Mouse (Mus musculus): ENCODE measurements around the gene Plod1.
A peak's percentile ranks its signal among the peaks of the same experiment; 100 is the strongest.

The Plod1 gene

DNA sequence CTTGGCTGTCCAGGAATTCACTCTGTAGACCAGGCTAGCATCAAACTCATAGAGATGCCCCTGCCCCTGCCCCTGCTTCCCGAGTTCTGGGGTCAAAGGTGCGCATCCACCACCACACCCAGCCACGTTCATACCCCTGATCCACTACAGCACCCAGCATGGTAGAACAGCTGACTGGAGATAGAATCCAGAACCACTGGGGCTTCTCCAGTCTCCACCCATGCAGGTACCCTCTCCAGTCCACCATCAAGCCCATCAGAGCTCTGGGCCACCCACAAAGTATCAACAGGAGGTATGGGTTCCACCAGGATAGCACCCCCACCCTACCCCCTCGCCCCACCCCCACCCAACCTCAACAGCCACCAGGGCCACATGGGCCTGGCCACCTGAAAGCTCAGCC lies 2.0 kb downstream of the Plod1 start:
- H3K4me3 ChIP-seq (replicated peaks; ENCODE audit: low read length), result no peak overlapping the region
- peaks cover 8% of the 10 kb centered on the region; the same call in 1 of the 2 replicates for H3K27me3 ChIP-seq (ENCODE audit: insufficient read depth, low read length)
- H3K9me3 ChIP-seq (ENCODE audit: low read length), result no peaks in the 10 kb centered on the region
- peaks cover 60% of the 10 kb centered on the region for H3K4me1 ChIP-seq (replicated peaks; ENCODE audit: low read depth, low read length)
- peaks cover 26% of the 10 kb centered on the region for H3K36me3 ChIP-seq (ENCODE audit: insufficient read depth, low read length)
- TF ChIP-seq NANOG (IDR thresholded peaks at IDR 0.05; ENCODE audit: borderline replicate concordance, low read length), result no peak
- TF ChIP-seq POU5F1 (IDR thresholded peaks at IDR 0.05; ENCODE audit: borderline replicate concordance, low read length), result no peak
- no peak for TF ChIP-seq CTCF (conservative IDR thresholded peaks at IDR 0.05; ENCODE audit: low read length)

GRCm38 (mm10) chr4:147934134-147934533 lies 2.4 kb downstream of the Plod1 start:
- Histone ChIP-seq H3K4me3 (replicated peaks; ENCODE audit: low read length) (no peak overlapping the region), H3K4me1 (replicated peaks; ENCODE audit: low read depth, low read length) (peaks cover 57% of the 10 kb centered on the region), H3K36me3 (ENCODE audit: insufficient read depth, low read length) (peaks cover 26% of the 10 kb centered on the region), H3K27me3 (ENCODE audit: insufficient read depth, low read length) (peaks cover 8% of the 10 kb centered on the region; the same call in 1 of the 2 replicates), H3K9me3 (ENCODE audit: low read length) (no peaks in the 10 kb centered on the region)
- TF ChIP-seq CTCF (conservative IDR thresholded peaks at IDR 0.05; ENCODE audit: low read length) (no peak), POU5F1 (IDR thresholded peaks at IDR 0.05; ENCODE audit: borderline replicate concordance, low read length) (no peak), NANOG (IDR thresholded peaks at IDR 0.05; ENCODE audit: borderline replicate concordance, low read length) (no peak)

DNA sequence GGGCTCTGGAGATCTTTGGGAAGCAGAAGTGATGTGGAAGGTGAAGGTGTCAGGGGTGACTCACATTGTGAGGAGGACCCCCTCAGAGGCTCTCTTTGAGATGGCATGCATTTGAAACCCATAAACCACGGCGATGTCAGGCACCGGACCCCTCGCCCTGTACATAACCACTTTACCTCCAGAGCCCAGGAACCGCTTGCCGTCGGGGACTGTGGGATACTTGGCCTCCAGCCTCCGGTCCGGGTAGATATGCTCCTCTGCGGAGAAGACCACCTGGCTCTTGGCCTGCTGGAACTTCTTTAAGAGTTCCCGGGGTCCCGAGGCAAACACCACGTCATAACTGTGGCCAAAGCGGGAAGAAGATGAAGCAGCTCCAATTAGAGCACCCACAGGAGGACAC lies 5.6 kb downstream of the Plod1 start:
- Histone ChIP-seq H3K36me3 (ENCODE audit: insufficient read depth, low read length) (peaks cover 41% of the 10 kb centered on the region), H3K27me3 (ENCODE audit: insufficient read depth, low read length) (peaks cover 2% of the 10 kb centered on the region; the same call in 1 of the 2 replicates), H3K4me1 (replicated peaks; ENCODE audit: low read depth, low read length) (peaks cover 36% of the 10 kb centered on the region), H3K9me3 (ENCODE audit: low read length) (no peaks in the 10 kb centered on the region), H3K4me3 (replicated peaks; ENCODE audit: low read length) (no peak overlapping the region)
- TF ChIP-seq POU5F1 (IDR thresholded peaks at IDR 0.05; ENCODE audit: borderline replicate concordance, low read length) (no peak), NANOG (IDR thresholded peaks at IDR 0.05; ENCODE audit: borderline replicate concordance, low read length) (no peak), CTCF (conservative IDR thresholded peaks at IDR 0.05; ENCODE audit: low read length) (no peak)

GRCm38 (mm10) chr4:147928540-147928939 lies 8.0 kb downstream of the Plod1 start:
- H3K27me3 ChIP-seq (ENCODE audit: insufficient read depth, low read length), result no peaks in the 10 kb centered on the region
- peaks cover 15% of the 10 kb centered on the region for H3K4me1 ChIP-seq (replicated peaks; ENCODE audit: low read depth, low read length)
- H3K36me3 ChIP-seq (ENCODE audit: insufficient read depth, low read length), result peaks cover 52% of the 10 kb centered on the region
- TF ChIP-seq CTCF (conservative IDR thresholded peaks at IDR 0.05; ENCODE audit: low read length), result no peak
- TF ChIP-seq POU5F1 (IDR thresholded peaks at IDR 0.05; ENCODE audit: borderline replicate concordance, low read length), result no peak
- TF ChIP-seq NANOG (IDR thresholded peaks at IDR 0.05; ENCODE audit: borderline replicate concordance, low read length), result no peak
- H3K4me3 ChIP-seq (replicated peaks; ENCODE audit: low read length), result no peak overlapping the region
- no peaks in the 10 kb centered on the region for H3K9me3 ChIP-seq (ENCODE audit: low read length)

DNA sequence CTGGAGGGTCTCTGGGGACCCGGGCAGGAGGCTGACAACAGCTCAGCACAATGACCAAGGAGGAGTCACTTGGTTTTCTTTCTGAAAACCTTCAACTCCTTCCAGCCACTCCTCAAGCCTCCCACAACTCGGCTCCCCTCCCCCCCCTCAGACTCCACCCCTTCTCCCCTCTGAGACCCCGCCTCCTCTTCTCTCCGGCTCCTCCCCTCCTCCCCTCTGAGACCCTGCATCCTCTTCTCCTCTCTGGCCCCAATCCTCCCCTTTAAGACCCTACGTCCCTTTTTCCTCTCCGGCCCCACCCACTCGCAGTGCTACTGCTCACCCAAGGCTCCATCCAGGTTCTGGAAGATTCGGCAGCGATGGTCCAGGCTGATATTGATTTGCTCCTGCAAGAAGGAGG lies 8.4 kb downstream of the Plod1 start:
- no peak overlapping the region for H3K4me3 ChIP-seq (replicated peaks; ENCODE audit: low read length)
- peaks cover 13% of the 10 kb centered on the region for H3K4me1 ChIP-seq (replicated peaks; ENCODE audit: low read depth, low read length)
- H3K27me3 ChIP-seq (ENCODE audit: insufficient read depth, low read length), result no peaks in the 10 kb centered on the region
- H3K36me3 ChIP-seq (ENCODE audit: insufficient read depth, low read length), result peaks cover 55% of the 10 kb centered on the region
- TF ChIP-seq CTCF (conservative IDR thresholded peaks at IDR 0.05; ENCODE audit: low read length), result no peak
- TF ChIP-seq NANOG (IDR thresholded peaks at IDR 0.05; ENCODE audit: borderline replicate concordance, low read length), result no peak
- no peak for TF ChIP-seq POU5F1 (IDR thresholded peaks at IDR 0.05; ENCODE audit: borderline replicate concordance, low read length)
- no peaks in the 10 kb centered on the region for H3K9me3 ChIP-seq (ENCODE audit: low read length)

- H3K4me3 ChIP-seq (replicated peaks; ENCODE audit: low read length), result no peak overlapping the region
- no peak for TF ChIP-seq CTCF (conservative IDR thresholded peaks at IDR 0.05; ENCODE audit: low read length)
- no peaks in the 10 kb centered on the region for H3K27me3 ChIP-seq (ENCODE audit: insufficient read depth, low read length)
- no peaks in the 10 kb centered on the region for H3K9me3 ChIP-seq (ENCODE audit: low read length)
- H3K4me1 ChIP-seq (replicated peaks; ENCODE audit: low read depth, low read length), result peaks cover 13% of the 10 kb centered on the region
- H3K36me3 ChIP-seq (ENCODE audit: insufficient read depth, low read length), result peaks cover 53% of the 10 kb centered on the region
These were observed 8.9 kb downstream of the Plod1 start for GRCm38 (mm10) chr4:147927705-147928104.

DNA sequence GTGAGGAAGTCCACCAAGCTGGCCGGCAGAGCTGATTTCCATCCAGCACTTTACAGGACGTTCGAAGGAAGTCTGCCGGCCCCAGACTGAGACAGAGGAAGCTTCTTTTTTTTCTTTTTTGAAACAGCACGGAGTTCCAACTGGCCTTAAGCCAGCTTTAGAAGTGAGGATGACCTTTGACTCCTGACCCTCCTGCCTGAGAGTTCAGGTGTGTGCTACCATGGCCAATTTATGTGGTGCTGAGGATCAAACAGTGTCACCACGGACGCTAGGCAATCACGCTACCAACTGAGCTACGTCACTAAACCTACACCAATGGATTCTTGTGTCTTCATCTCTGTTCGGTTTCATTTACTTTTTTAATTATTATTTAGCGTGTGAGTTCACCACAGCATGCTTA lies 14.2 kb downstream of the Plod1 start:
- H3K9me3 ChIP-seq (ENCODE audit: low read length), result no peaks in the 10 kb centered on the region
- peaks cover 48% of the 10 kb centered on the region for H3K36me3 ChIP-seq (ENCODE audit: insufficient read depth, low read length)
- TF ChIP-seq NANOG (IDR thresholded peaks at IDR 0.05; ENCODE audit: borderline replicate concordance, low read length), result no peak
- H3K27me3 ChIP-seq (ENCODE audit: insufficient read depth, low read length), result no peaks in the 10 kb centered on the region
- H3K4me1 ChIP-seq (replicated peaks; ENCODE audit: low read depth, low read length), result peaks cover 38% of the 10 kb centered on the region
- no peak overlapping the region for H3K4me3 ChIP-seq (replicated peaks; ENCODE audit: low read length)

GRCm38 (mm10) chr4:147920973-147921372 lies 15.6 kb downstream of the Plod1 start:
- H3K4me3 ChIP-seq (replicated peaks; ENCODE audit: low read length), result no peak overlapping the region
- H3K27me3 ChIP-seq (ENCODE audit: insufficient read depth, low read length), result no peaks in the 10 kb centered on the region
- no peak for TF ChIP-seq POU5F1 (IDR thresholded peaks at IDR 0.05; ENCODE audit: borderline replicate concordance, low read length)
- no peak for TF ChIP-seq CTCF (conservative IDR thresholded peaks at IDR 0.05; ENCODE audit: low read length)
- TF ChIP-seq NANOG (IDR thresholded peaks at IDR 0.05; ENCODE audit: borderline replicate concordance, low read length), result no peak
- peaks cover 50% of the 10 kb centered on the region for H3K36me3 ChIP-seq (ENCODE audit: insufficient read depth, low read length)
- H3K9me3 ChIP-seq (ENCODE audit: low read length), result no peaks in the 10 kb centered on the region
- H3K4me1 ChIP-seq (replicated peaks; ENCODE audit: low read depth, low read length), result peaks cover 38% of the 10 kb centered on the region

GRCm38 (mm10) chr4:147918459-147919121 lies 18.0 kb downstream of the Plod1 start:
- Histone ChIP-seq H3K4me3 (replicated peaks; ENCODE audit: low read length) (no peak overlapping the region), H3K36me3 (ENCODE audit: insufficient read depth, low read length) (peaks cover 55% of the 10 kb centered on the region), H3K9me3 (ENCODE audit: low read length) (no peaks in the 10 kb centered on the region), H3K27me3 (ENCODE audit: insufficient read depth, low read length) (no peaks in the 10 kb centered on the region), H3K4me1 (replicated peaks; ENCODE audit: low read depth, low read length) (peaks cover 38% of the 10 kb centered on the region)
- no peak for TF ChIP-seq NANOG (IDR thresholded peaks at IDR 0.05; ENCODE audit: borderline replicate concordance, low read length)
- peak; percentile 43 for TF ChIP-seq CTCF (conservative IDR thresholded peaks at IDR 0.05; ENCODE audit: low read length)
- TF ChIP-seq POU5F1 (IDR thresholded peaks at IDR 0.05; ENCODE audit: borderline replicate concordance, low read length), result no peak
